Mouse (Mus musculus): ENCODE measurements around the gene 2310039H08Rik.

The 2310039H08Rik gene

DNA sequence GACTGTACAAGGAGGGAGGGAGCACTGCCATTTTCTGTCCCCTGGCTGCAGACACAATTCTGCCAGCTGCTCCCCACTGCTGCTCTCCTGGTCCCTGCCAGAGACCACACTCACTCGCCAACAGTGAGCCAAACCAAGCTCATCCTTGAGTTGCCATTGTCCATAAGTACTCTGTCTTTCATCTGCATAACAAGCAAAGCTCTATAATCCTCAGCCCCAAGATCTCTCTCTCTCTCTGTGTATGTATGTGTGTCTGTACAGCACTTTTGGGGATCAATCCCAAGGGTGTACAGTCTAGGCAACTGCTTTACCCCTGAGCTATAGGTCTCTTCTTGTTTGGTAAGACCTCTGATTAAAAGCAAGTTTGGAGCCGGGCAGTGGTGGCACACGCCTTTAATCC, 38.2 kb downstream of the 2310039H08Rik start:
- no peak for DNase-seq

DNA sequence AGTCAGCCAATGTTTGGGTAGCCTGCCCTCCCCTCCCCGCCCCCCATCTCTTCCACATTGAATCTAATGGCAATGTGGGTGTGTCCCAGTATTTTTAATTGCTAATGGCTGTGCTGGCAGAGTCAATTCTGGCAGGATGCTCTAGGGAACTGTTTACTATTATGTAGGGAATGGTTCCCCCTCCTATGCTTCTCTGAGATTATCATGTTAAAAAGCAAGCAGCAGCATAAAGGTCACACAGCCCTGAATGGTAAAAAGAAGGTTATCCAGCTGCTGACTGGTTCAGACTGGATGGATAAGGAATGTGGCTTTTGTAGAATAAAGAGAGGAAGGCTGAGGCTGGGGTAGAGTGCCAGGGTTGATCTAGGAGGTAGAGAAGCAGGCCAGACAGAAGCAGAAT, 40.0 kb downstream of the 2310039H08Rik start:
- DNase-seq = no peak

DNA sequence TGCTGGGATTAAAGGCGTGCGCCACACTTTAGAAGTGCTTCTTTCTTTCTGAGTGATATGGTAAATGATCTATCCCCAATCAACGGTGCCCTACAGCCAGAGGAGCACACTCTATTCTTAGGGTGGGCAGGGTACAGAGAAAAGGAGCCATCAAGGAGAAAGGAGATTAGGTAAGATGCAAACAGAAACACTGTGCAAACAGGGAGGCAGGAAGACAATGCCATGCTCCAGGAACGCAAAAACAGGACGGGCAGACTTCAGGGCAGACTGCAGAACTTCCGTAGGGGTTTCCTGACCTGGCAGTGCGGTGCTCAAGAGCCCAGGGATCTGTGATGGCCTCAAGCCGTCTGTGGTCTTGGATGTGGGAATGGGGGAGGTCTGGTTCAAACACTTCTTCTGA, 41.2 kb downstream of the 2310039H08Rik start:
- no peak for DNase-seq

DNA sequence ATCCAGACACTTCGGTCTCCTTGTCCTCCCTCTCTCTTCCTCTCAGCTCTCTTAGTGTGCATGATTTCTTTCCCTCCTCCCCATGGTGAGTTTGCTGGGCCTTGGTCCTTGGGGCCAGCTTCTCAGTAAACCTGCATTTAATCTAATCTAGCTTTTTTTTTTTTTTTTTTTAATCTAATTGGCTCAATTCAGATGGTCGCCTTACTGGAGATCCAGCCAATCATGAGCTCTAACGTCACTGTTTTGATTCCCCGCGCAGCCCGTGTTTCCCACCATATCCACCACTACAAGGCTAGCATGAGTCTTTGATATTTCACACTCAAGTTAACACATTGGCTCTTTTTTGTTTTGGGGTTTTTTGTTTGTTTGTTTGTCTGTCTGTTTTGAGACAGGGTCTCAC, 42.1 kb downstream of the 2310039H08Rik start:
- no peak for DNase-seq

DNA sequence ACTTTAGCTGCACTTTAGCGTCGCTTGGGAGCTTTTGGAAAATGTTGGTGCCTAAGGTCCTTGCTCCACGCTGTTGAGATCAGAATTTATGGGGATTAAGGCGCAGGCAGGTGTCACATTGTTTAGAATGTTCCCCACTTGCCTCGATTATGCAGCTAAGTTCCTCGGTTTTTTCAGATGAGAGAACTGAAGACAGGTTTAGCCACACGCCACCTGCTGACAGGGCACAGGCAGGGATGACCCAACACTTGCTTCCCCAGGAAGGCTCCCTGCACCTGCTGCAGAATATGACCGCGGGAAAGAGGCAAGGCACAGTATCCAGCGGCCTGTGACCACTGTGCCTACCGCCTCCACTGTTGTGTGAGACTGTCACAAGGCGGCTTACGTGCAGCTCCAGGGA, 43.9 kb downstream of the 2310039H08Rik start:
- DNase-seq = no peak

DNA sequence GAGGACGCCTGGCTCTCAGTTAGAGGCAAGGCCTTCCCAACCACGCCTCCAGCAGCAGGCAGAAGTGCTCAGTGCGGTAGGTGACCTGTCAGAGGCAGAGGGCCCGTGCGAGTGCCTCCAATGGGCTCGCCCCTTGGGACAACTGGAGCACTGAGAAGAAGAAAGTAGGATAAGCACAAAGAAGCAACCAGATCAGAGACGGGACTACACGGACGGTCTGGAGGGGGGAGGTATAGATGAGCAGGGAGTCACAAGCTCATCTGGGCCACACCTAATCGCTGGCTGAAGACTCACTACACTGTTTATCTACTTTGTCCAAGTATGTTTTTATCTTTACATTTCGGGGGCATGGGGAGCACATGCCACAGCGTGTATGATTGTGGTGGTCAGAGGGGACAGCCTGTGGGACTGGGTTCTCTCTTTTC, 45.3 kb downstream of the 2310039H08Rik start:
- no peak for DNase-seq

DNA sequence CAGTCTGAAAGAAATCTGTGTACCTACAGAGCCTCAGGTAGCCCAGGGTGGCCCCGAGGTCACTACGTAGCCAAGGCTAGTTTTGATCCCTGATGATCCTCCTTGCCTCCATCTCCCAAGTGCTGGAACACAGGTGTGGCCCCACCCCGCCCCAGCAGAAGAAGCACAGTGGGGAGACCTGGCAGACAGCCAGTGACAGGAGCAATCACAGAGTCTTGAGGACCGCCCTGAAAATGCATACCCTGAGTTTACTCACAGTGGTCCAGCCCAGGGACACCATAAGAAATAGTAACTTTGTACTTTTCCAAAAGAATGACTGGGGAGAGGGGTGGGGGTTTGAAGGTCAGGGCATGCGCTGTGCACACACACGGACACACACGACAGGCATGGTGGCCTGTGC, 48.2 kb downstream of the 2310039H08Rik start:
- DNase-seq = no peak

Data from lung, adult 18-20 months (tissue).